Mouse (Mus musculus) neutrophil, adult 5-6 weeks (primary cell): ENCODE data around the gene Fkbp1b. TPM values are rescaled to one million over a fixed set of nuclear protein-coding genes. Genes with fewer than 3 reads are reported as not detected.
A peak's percentile ranks its signal among the peaks of the same experiment; 100 is the strongest.
"Not testable (repeated sequence)": the region's sequence is repeated elsewhere in the genome, so short reads cannot be mapped to it uniquely, and the experiment has no call there.

ENCODE experiments used
- ATAC-seq: fragments of 151-379, 151-347 bp; 2 replicates; pipeline ENCODE4 v1.8.0; 2017; ENCODE audit warnings: mild to moderate bottlenecking, moderate TSS enrichment; ENCODE audit not compliant: insufficient number of reproducible peaks, poor library complexity, low FRiP score, severe bottlenecking; ENCODE audit errors: extremely low read depth
- total RNA-seq: library from RNA; stranded (forward); fragments of 200-1000 nt; gene quantifications from 2 replicates; pipeline ENCODE4 v1.2.3, GENCODE M21; 2017

Gene Fkbp1b
- total RNA-seq, 1 experiment from 2014 or later = 0.70 TPM

GRCm38 (mm10) chr12:4859241-4859914, 18.0 kb upstream of the Fkbp1b start:
- ATAC-seq = no peak

DNA sequence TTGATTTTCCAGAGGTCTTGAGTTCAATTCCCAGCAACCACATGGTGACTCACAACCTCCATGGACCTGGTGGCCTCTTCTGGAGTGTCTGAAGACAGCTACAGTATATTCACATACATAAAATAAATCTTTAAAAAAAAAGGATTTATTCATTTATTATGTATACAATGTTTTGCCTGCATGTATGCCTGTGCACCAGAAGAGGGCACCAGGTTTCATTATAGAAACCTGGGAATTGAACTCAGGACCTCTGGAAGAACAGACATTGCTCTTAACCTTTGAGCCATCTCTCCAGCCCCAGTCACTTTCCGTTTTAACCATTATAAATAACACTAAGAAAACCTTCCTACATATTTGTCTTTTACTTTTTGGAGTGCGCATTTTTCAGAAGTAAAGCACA, 15.4 kb upstream of the Fkbp1b start:
- no peak for ATAC-seq

DNA sequence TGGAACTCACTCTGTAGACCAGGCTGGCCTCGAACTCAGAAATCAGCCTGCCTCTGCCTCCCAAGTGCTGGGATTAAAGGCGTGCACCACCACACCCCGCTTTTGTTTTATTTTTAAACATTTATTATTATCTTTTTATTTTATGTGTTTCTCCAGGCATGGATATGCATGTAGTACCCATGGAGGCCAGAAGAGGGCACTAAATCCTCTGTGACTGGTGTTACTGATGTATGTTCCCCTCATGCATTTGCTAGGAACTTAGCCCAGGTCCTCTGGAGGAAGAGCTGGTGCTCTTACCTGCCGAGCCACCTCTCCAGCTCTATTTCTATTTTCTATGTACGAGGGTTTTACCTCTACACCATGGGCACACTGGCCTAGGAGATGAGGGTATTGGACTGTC, 14.8 kb upstream of the Fkbp1b start:
- ATAC-seq = 0 out of 2 replicates have a peak, but pooled peaks have one; percentile 26

GRCm38 (mm10) chr12:4843741-4844140, 2.4 kb upstream of the Fkbp1b start:
- ATAC-seq = no peak

- ATAC-seq = peak; percentile 95
These were observed 1.7 kb upstream of the Fkbp1b start, which contains the start of gene Wdcp for GRCm38 (mm10) chr12:4842890-4843597. Gene Wdcp, plus strand, starts transcription at chr12:4843303.

GRCm38 (mm10) chr12:4842456-4842855, 1.1 kb upstream of the Fkbp1b start:
- ATAC-seq = no peak

GRCm38 (mm10) chr12:4840741-4841140, 650 bp downstream of the Fkbp1b start:
- ATAC-seq = no peak

GRCm38 (mm10) chr12:4840010-4840409, 1.4 kb downstream of the Fkbp1b start:
- ATAC-seq = no peak

GRCm38 (mm10) chr12:4836959-4837358, 4.4 kb downstream of the Fkbp1b start:
- no peak for ATAC-seq

- no peak for ATAC-seq
These were observed 14.1 kb downstream of the Fkbp1b start for GRCm38 (mm10) chr12:4827256-4827655.

DNA sequence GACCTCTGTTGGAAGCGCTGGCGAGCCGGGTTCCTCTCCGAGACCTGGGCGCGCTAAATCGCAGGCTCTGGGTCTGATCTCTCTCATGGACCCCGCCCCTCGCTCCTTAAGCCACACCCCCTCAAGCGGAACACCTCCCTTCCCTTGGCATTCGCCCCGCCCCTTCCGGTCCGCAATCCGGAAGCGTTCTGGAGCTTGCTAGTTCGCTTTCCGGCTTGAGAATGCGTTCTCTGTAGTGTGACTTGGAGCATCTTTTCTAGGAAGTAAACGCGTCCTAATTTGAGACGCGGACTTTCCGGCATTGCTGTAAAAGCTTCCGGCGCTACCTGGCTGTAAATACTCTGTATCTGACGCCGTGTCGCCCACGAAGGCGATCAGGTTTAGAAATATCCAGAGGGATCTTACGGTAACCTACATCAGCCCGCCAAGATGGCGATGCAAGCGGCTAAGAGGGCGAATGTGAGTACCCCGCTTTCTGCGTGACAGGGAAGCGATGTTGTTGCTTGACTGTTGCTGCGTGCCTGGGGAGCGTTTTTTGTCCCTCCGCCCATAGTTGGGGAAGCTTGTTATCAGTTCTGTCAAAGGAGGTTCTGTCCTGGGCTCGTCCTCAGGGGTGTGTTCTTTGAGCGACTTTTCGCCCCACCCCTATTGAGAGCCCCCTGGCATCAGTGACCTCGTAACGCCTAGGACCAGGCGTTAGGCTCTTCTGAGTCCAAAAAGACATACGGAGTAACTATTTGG, 23.9 kb downstream of the Fkbp1b start, which contains the start of gene Sf3b6:
Gene Sf3b6 (plus strand): TSS at position 184 of the 741 bp plus-strand sequence.
- ATAC-seq = peak; percentile 98

- ATAC-seq = no peak
These were observed 24.6 kb downstream of the Fkbp1b start for GRCm38 (mm10) chr12:4816680-4817360.

DNA sequence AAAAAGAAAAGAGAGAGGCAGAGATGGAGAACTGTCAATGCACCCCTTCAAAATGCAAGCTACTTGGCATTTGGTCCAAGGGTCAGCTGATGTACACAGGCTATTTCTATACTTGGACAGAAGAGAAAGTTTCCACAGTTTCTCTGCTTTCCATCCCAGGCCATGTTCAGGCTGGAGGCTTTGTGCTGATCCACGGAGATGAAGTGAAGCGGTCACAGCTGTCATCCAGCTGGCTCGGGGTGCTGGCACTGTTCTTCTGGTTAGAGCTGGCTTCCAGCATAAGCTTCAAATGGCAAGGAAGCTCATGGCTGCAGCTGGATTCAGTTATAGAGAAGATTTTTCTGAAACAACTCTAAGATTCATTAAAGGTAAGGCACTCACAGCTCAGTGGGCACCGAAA, 27.8 kb downstream of the Fkbp1b start:
- no peak for ATAC-seq

- ATAC-seq = no peak
These were observed 29.7 kb downstream of the Fkbp1b start for GRCm38 (mm10) chr12:4811705-4812104.

DNA sequence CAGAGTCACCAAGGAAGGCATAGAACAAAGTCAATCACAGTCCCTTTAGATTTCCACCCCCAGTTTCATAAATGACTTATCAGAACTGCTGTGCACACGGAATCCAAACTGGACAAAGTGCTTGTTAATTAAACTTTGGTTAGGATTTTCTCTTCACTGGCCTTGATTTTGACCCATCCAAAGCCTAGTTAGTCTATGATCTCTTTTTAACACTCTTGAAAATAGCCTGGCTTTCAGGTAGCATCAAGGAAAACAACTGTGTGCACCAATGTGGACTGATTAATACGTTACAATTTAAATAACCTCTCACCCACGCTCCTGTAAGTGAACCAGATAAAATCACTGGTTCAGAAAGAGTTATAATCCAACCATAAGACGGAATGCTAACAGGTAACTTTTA, 30.4 kb downstream of the Fkbp1b start:
- ATAC-seq = no peak

- not testable (repeated sequence) for ATAC-seq
These were observed 43.9 kb downstream of the Fkbp1b start for GRCm38 (mm10) chr12:4797471-4797870.

DNA sequence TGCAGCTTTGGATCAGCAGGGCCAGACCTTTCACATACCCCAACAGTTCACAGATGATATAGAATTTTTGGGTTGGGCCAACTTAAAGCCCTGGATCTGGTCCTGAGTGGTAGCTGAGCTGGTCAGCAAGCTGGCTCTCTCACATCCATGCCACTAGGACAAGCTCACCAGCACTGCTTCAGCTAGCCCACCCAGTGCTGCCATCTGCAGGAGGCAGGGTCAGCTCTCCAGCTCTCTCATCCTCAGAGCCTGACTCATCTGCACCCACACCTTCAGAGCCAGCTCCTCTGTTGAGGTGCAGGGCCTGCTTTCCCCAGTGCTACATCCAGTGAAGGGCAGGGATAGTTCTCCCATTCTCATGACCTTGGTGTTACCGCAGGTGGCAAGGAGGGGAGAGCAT, 47.7 kb downstream of the Fkbp1b start:
- no peak for ATAC-seq

DNA sequence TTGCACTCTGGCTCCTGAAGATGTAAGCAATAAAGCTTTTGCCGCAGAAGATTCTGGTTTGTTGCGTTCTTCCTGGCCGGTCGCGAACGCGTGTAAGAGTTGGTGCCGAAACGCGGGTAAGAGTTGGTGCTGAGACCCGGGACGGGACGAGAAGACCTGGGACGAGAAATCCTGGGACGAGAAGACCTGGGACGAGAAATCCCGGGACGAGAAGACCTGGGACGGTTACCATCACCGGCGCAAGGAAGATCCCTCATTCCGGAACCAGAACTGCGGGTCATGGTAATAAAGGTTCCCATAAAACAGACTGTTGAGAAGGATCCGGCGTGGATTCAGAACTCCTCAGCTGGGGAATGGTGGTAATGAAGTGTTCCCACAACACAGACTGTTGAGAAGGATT, 53.3 kb downstream of the Fkbp1b start:
- ATAC-seq = not testable (repeated sequence)

DNA sequence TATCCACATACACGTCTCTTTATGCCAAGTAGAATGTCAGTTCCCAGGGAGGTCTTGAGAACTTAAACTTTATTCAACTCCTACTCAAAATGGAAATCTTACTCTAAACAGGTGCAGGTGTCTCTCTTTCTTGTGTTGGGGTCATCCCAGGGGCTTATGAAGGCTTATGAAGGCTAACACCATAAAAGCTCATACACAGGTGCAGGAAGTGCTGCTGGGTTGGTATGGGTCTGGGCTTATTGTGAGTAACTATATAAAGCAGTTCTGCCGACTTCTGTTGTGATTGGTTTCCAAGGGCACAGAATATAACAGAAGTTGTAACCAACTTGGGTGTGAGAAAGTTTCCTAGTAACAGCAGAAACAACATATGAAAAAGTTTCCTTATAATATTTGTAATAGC, 56.9 kb downstream of the Fkbp1b start:
- no peak for ATAC-seq
